Mouse (Mus musculus) cerebellum, adult 2 months (tissue): ENCODE data around the gene Epb41l1.

Experiments used
- CTCF ChIP-seq: fragments of 200-500 bp; IDR thresholded peaks from 2 replicates; pipeline ENCODE4 v1.5.1; 2011; ENCODE audit warnings: low read depth, mild to moderate bottlenecking, control low read depth, low read length, moderate library complexity, borderline replicate concordance; ENCODE audit not compliant: insufficient read depth
- POLR2A ChIP-seq: fragments of 200-500 bp; IDR thresholded peaks from 2 replicates; pipeline ENCODE4 v1.6.1; 2011; ENCODE audit warnings: low read length, control low read depth, borderline replicate concordance; ENCODE audit not compliant: insufficient read depth

GRCm38 (mm10) chr2:156519584-156519983 lies 98.9 kb downstream of the Epb41l1 start:
- no peak for TF ChIP-seq CTCF
- no peak for TF ChIP-seq POLR2A
